Mouse (Mus musculus): ENCODE results near the gene Ednra.

Gene Ednra

GRCm38 (mm10) chr8:77659534-77660080, 64.7 kb downstream of the Ednra start:
- in situ Hi-C loops (cut with MboI; ENCODE audit: unreplicated experiment in 2 of 2), result no loop called here

GRCm38 (mm10) chr8:77658356-77658755, 65.9 kb downstream of the Ednra start:
- in situ Hi-C loops (cut with MboI; ENCODE audit: unreplicated experiment in 2 of 2), result no loop called here

GRCm38 (mm10) chr8:77650646-77651190, 73.5 kb downstream of the Ednra start:
- in situ Hi-C loops (cut with MboI; ENCODE audit: unreplicated experiment in 2 of 2), result no loop called here

- in situ Hi-C loops (cut with MboI; ENCODE audit: unreplicated experiment in 2 of 2), result loop anchor here (25.0 kb wide), 3 partner anchors 597 to 1578 kb away; no protein-coding TSS in a partner anchor
Observed at GRCm38 (mm10) chr8:77640093-77640839, 84.0 kb downstream of the Ednra start.

- in situ Hi-C loops (cut with MboI; ENCODE audit: unreplicated experiment in 2 of 2), result loop anchor here (25.0 kb wide), 3 partner anchors 600 to 1575 kb away; no protein-coding TSS in a partner anchor
Observed at GRCm38 (mm10) chr8:77637593-77637992, 86.7 kb downstream of the Ednra start.

GRCm38 (mm10) chr8:77634035-77634434, 90.2 kb downstream of the Ednra start:
- in situ Hi-C loops (cut with MboI; ENCODE audit: unreplicated experiment in 2 of 2), result loop anchor here (5.0 to 25.0 kb wide), 4 partner anchors 368 to 1572 kb away; no protein-coding TSS in a partner anchor

- in situ Hi-C loops (cut with MboI; ENCODE audit: unreplicated experiment in 2 of 2), result loop anchor here (5.0 to 25.0 kb wide), 4 partner anchors 369 to 1571 kb away; no protein-coding TSS in a partner anchor
Observed at GRCm38 (mm10) chr8:77633211-77633610, 91.1 kb downstream of the Ednra start.

GRCm38 (mm10) chr8:77630691-77631090, 93.6 kb downstream of the Ednra start:
- in situ Hi-C loops (cut with MboI; ENCODE audit: unreplicated experiment in 2 of 2), result loop anchor here (5.0 to 25.0 kb wide), 4 partner anchors 372 to 1568 kb away; no protein-coding TSS in a partner anchor

GRCm38 (mm10) chr8:77629858-77630537, 94.3 kb downstream of the Ednra start:
- in situ Hi-C loops (cut with MboI; ENCODE audit: unreplicated experiment in 2 of 2), result loop anchor here (5.0 to 25.0 kb wide), 4 partner anchors 372 to 1568 kb away; no protein-coding TSS in a partner anchor

GRCm38 (mm10) chr8:77623677-77624209, 100.5 kb downstream of the Ednra start:
- in situ Hi-C loops (cut with MboI; ENCODE audit: unreplicated experiment in 2 of 2), result loop anchor here in 1 of 2 experiments (25.0 kb wide), 2 partner anchors 889 to 1664 kb away; partner anchors contain the start of genes Mmaa, Rbmxl1 and Slc10a7

- in situ Hi-C loops (cut with MboI; ENCODE audit: unreplicated experiment in 2 of 2), result loop anchor here (10.0 to 25.0 kb wide), 4 partner anchors 183 to 1669 kb away; partner anchors contain the start of genes Mmaa (in 1 of the 2), Rbmxl1 (in 1 of the 2) and Slc10a7 (in 1 of the 2)
Observed at GRCm38 (mm10) chr8:77617916-77618315, 106.3 kb downstream of the Ednra start.

Data from v-Abl transformed pro-B cells (cell line).